Mouse (Mus musculus) olfactory bulb, adult 2 months (tissue): ENCODE measurements around the gene Tekt5. TPM values are rescaled to one million over a fixed set of nuclear protein-coding genes. Genes with fewer than 3 reads are reported as not detected.
A peak's percentile ranks its signal among the peaks of the same experiment; 100 is the strongest.

Experiments used
- H3K27ac ChIP-seq: fragments of 200-500 bp; 2 replicates; pipeline ENCODE4 v1.5.1; 2012; ENCODE audit warnings: low read depth, low read length; ENCODE audit not compliant: insufficient read depth
- H3K4me1 ChIP-seq: fragments of 200-500 bp; 2 replicates; pipeline ENCODE4 v1.6.1; 2012; ENCODE audit warnings: low read length; ENCODE audit not compliant: control insufficient read depth, insufficient read depth
- H3K4me3 ChIP-seq: fragments of 200-500 bp; 2 replicates; pipeline ENCODE4 v1.5.1; 2012; ENCODE audit warnings: mild to moderate bottlenecking, low read depth, low read length, moderate library complexity; ENCODE audit not compliant: insufficient read depth
- CTCF ChIP-seq: fragments of 200-500 bp; IDR thresholded peaks from 2 replicates; pipeline ENCODE4 v1.5.1; 2012; ENCODE audit warnings: low read depth, mild to moderate bottlenecking, low read length, moderate library complexity; ENCODE audit not compliant: insufficient read depth
- POLR2A ChIP-seq: fragments of 200-500 bp; IDR thresholded peaks from 2 replicates; pipeline ENCODE4 v1.6.1; 2012; ENCODE audit warnings: mild to moderate bottlenecking, low read depth, low read length, moderate library complexity; ENCODE audit not compliant: insufficient read depth
- WGBS: fragments of 180-500 bp; shearing (Covaris S2); methylation state at CpG from one replicate; pipeline ENCODE4 v1.1.7; 2018; 5-methylcytosine and 5-hydroxymethylcytosine counted together
- polyA plus RNA-seq: library from polyadenylated mRNA; stranded (reverse); fragments of >200 nt; gene quantifications from 2 replicates; pipeline ENCODE4 v1.2.4, GENCODE M21; 2012; ENCODE audit warnings: low replicate concordance; ENCODE audit not compliant: missing spikeins, insufficient read depth, insufficient read length

Tekt5 gene
- polyA plus RNA-seq, 1 experiment = not detected

- Histone ChIP-seq H3K27ac (no peak overlapping the region), H3K4me1 (no peaks in the 10 kb centered on the region), H3K4me3 (no peak overlapping the region)
- TF ChIP-seq CTCF = no peak
- WGBS = 87% methylated on average over 12 of the region's 12 CpGs
These were observed 64.4 kb downstream of the Tekt5 start for GRCm38 (mm10) chr16:10330586-10331495.

- Histone ChIP-seq H3K4me3 (no peak overlapping the region), H3K4me1 (no peaks in the 10 kb centered on the region), H3K27ac (no peak overlapping the region)
- TF ChIP-seq POLR2A (no peak), CTCF (no peak)
- WGBS = 86% methylated on average over 13 of the region's 13 CpGs
These were observed 67.5 kb downstream of the Tekt5 start for GRCm38 (mm10) chr16:10327563-10328333.

- H3K4me3 ChIP-seq = no peak overlapping the region
- no peak overlapping the region for H3K27ac ChIP-seq
- no peaks in the 10 kb centered on the region for H3K4me1 ChIP-seq
- no peak for TF ChIP-seq CTCF
- TF ChIP-seq POLR2A = no peak
- WGBS = 65% methylated on average over 17 of the region's 17 CpGs
These were observed 75.2 kb downstream of the Tekt5 start for GRCm38 (mm10) chr16:10319914-10320569.

GRCm38 (mm10) chr16:10317197-10317544 is 78.1 kb downstream of the Tekt5 start:
- WGBS = 74% methylated on average over 4 of the region's 4 CpGs
- Histone ChIP-seq H3K4me1 (peaks cover 11% of the 10 kb centered on the region), H3K4me3 (no peak overlapping the region), H3K27ac (no peak overlapping the region)
- TF ChIP-seq POLR2A (no peak), CTCF (no peak)

GRCm38 (mm10) chr16:10316493-10317196 is 78.6 kb downstream of the Tekt5 start:
- peaks cover 11% of the 10 kb centered on the region for H3K4me1 ChIP-seq
- 71% methylated on average over 10 of the region's 10 CpGs for WGBS
- TF ChIP-seq POLR2A = no peak
- TF ChIP-seq CTCF = no peak
- no peak overlapping the region for H3K4me3 ChIP-seq
- H3K27ac ChIP-seq = no peak overlapping the region

GRCm38 (mm10) chr16:10313646-10314088 is 81.6 kb downstream of the Tekt5 start, which contains the start of gene Emp2:
Gene Emp2 (minus strand): TSS chr16:10313968.
- TF ChIP-seq CTCF = no peak
- TF ChIP-seq POLR2A = no peak
- H3K4me3 ChIP-seq = peak within 1 kb of the TSS; percentile 57
- under 1% methylated on average over 40 of the region's 40 CpGs for WGBS

GRCm38 (mm10) chr16:10313226-10313625 is 82.1 kb downstream of the Tekt5 start:
- TF ChIP-seq CTCF = no peak
- no peak for TF ChIP-seq POLR2A
- H3K4me1 ChIP-seq = peaks cover 19% of the 10 kb centered on the region
- H3K27ac ChIP-seq = no peak overlapping the region
- peak overlapping the region; percentile 57 for H3K4me3 ChIP-seq
- 2% methylated on average over 15 of the region's 15 CpGs for WGBS

More at GRCm38 (mm10) chr16:10313646-10314088, 81.6 kb downstream of the Tekt5 start, which contains the start of gene Emp2:
- Histone ChIP-seq H3K27ac (no peak within 1 kb of the TSS), H3K4me1 (peaks cover 19% of the 10 kb centered on the region)

- H3K4me3 ChIP-seq = no peak overlapping the region
- H3K27ac ChIP-seq = no peak overlapping the region
- TF ChIP-seq CTCF (no peak), POLR2A (no peak)
- 75% methylated on average over 4 of the region's 4 CpGs for WGBS
- H3K4me1 ChIP-seq = peaks cover 21% of the 10 kb centered on the region
These were observed 83.3 kb downstream of the Tekt5 start for GRCm38 (mm10) chr16:10311989-10312388.
